Mouse (Mus musculus) lung, embryonic 16.5 days (tissue): ENCODE results near the gene Edn2. TPM values are rescaled to one million over a fixed set of nuclear protein-coding genes. Genes with fewer than 3 reads are reported as not detected.

Source experiments
- ATAC-seq: fragments of 200-750 bp; cut with Nextera tagmentation; 2 replicates; pipeline ENCODE4 v1.8.0; 2017; ENCODE audit warnings: low read depth, mild to moderate bottlenecking, moderate library complexity
- H3K27ac ChIP-seq: fragments of 300-500 bp; sonication (generic); 2 replicates; pipeline ENCODE4 v1.5.1; 2014; ENCODE audit warnings: mild to moderate bottlenecking, control low read depth, low read length
- H3K27me3 ChIP-seq: fragments of 300-500 bp; sonication (generic); 2 replicates; pipeline ENCODE4 v1.6.1; 2014; ENCODE audit warnings: low read depth, low read length, mixed read lengths; ENCODE audit not compliant: control insufficient read depth, insufficient read depth
- H3K36me3 ChIP-seq: fragments of 300-500 bp; sonication (generic); 2 replicates; pipeline ENCODE4 v1.6.1; 2014; ENCODE audit warnings: low read length; ENCODE audit not compliant: control insufficient read depth, insufficient read depth
- H3K4me1 ChIP-seq: fragments of 300-500 bp; sonication (generic); replicated peaks from 2 replicates; pipeline ENCODE4 v1.6.1; 2014; ENCODE audit warnings: low read length, mixed read lengths; ENCODE audit not compliant: control insufficient read depth, insufficient read depth
- H3K4me2 ChIP-seq: fragments of 300-500 bp; sonication (generic); 2 replicates; pipeline ENCODE4 v1.6.1; 2014; ENCODE audit warnings: low read depth, low read length, control low read depth
- H3K4me3 ChIP-seq: fragments of 300-500 bp; sonication (generic); 2 replicates; pipeline ENCODE4 v1.5.1; 2014; ENCODE audit warnings: mild to moderate bottlenecking, low read length, control low read depth
- H3K9ac ChIP-seq: fragments of 300-500 bp; sonication (generic); 2 replicates; pipeline ENCODE4 v1.6.1; 2014; ENCODE audit warnings: low read length, control low read depth
- H3K9me3 ChIP-seq: fragments of 300-500 bp; sonication (generic); 2 replicates; pipeline ENCODE4 v1.6.1; 2016; ENCODE audit warnings: low read length; ENCODE audit not compliant: control insufficient read depth
- WGBS: fragments of 180-500 bp; shearing (Covaris S2); extraction: QIAGEN DNeasy Blood & Tissue Kit; methylation state at CpG from one replicate; pipeline ENCODE4 v1.1.7; 2014; 5-methylcytosine and 5-hydroxymethylcytosine counted together
- polyA plus RNA-seq: library from polyadenylated mRNA; unstranded; fragments of >200 nt; fragmentation: Nextera tagmentation; extraction: Ambion mirVana; gene quantifications from 2 replicates; pipeline ENCODE4 v1.2.1, GENCODE M21; 2015

Edn2 gene
- 0.74 and 0.85 TPM in 2 replicates for polyA plus RNA-seq

DNA sequence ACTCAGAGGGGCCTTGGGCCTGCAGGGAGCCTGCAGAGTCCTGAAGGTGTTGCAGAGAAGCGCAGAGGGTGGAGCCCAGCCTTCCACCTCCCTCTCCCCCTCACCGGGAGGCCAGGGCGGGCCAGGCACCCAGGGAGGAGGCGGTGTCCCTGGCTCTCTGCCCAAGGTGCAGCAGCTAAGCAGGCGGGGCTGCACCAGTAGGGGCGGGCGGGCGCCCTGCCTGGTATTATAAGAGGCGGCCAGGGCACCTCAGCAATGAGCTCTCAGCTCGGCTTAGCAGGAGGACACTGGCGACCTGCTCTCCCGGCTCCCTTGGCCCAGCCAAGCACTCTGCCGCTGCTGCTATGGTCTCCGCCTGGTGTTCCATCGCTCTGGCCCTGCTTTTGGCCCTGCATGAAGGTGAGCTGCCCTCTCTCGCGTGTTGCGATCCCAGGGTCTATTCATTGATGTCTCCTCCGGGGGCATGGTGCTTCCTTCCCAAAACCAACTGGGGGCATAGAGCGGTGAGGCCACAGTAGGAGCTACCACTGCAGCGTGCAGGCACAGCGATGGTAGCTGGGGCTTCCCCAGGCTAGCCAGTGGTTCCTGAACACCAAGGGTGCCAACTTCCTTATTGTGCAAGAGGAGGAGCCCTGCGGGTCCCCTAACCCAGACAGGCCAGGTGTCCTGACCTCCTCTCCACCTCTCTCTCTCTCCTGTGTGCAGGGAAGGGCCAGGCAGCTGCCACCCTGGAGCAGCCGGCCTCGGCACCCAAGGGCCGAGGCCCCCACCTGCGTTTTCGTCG lies at the start of gene Edn2:
Gene Edn2, plus strand, starts transcription at position 41 of the 784 bp plus-strand sequence.
- Histone ChIP-seq H3K4me2 (peak within 1 kb of the TSS; percentile 30), H3K4me3 (no peak within 1 kb of the TSS), H3K27me3 (no peaks in the 10 kb centered on the region), H3K9me3 (no peaks in the 10 kb centered on the region), H3K9ac (0 out of 2 replicates have a peak within 1 kb of the TSS, but pooled peaks have one; percentile 16), H3K27ac (peak within 1 kb of the TSS; percentile 42; the same call in 1 of the 2 replicates), H3K36me3 (no peaks in the 10 kb centered on the region), H3K4me1 (peaks cover 24% of the 10 kb centered on the region)
- ATAC-seq, result peak; percentile 89
- 34% methylated on average over 28 of the region's 29 CpGs for WGBS

DNA sequence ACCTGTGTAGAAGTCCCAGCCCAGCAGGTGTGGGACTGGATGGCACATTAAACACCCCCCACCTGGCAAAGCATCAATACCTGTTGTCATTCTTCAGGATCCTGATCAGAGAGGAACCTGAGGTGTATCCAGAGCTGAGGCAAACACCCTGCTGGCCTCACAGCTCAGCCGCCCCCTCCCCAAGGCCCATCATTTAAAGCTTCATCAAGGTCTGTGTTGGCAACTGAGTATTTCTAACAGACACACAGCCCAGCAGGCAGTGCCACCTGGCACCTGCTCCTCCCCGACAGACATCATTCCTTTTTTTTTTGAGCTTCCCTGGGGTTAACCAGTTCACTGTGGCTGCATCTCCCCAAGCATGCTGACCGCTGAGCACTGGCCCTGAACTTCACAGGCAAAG lies 45.5 kb upstream of the Edn2 start:
- Histone ChIP-seq H3K27ac (no peak overlapping the region), H3K4me3 (no peak overlapping the region), H3K9ac (no peak overlapping the region), H3K4me1 (no peaks in the 10 kb centered on the region), H3K27me3 (no peaks in the 10 kb centered on the region), H3K9me3 (no peaks in the 10 kb centered on the region; the same call in 1 of the 2 replicates), H3K36me3 (no peaks in the 10 kb centered on the region), H3K4me2 (no peak overlapping the region)
- 74% methylated on average over 3 of the region's 3 CpGs for WGBS
- no peak for ATAC-seq

DNA sequence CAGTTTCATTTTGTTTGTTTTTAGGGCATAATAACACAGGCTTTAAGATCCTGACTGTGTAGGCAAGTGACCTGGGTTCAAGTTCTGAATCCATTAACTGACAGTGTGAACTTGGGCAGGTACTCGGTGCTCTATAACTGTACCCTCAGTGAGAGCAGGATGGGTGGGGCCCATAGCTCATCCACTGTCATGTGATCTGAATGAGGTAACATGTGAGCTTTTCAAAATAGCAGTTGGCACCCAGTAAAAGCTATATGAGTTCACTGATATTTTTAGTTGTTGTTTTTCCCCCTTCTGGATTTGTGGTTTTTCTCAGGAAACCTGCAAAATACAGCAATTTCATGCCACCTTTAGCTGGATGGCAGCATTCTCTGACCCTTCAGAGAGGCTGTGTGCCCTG lies 44.7 kb upstream of the Edn2 start:
- Histone ChIP-seq H3K27ac (no peak overlapping the region), H3K27me3 (no peaks in the 10 kb centered on the region), H3K4me1 (no peaks in the 10 kb centered on the region), H3K36me3 (no peaks in the 10 kb centered on the region), H3K4me3 (no peak overlapping the region), H3K4me2 (no peak overlapping the region), H3K9me3 (no peaks in the 10 kb centered on the region; the same call in 1 of the 2 replicates), H3K9ac (no peak overlapping the region)
- no peak for ATAC-seq
- 76% methylated on average over 1 of the region's 1 CpGs for WGBS

DNA sequence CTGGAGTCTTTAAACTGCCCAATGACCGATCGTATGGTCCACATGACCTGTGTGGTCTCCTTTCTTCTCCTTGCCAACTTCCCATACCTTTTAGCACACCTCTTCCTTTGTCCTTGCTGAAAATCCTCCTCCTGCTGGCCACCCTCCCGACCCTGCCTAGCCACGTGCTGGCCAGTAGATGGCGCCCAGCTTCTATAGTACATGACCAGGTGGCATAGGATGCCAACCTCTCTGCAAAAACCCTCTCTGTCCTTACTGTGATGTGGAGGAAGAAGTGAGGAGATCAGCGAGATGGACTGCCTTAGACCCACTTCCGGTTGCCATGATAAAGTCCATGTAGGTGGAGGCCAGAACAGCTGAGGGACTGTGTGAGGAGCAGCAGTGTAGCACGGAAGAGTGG lies 40.7 kb upstream of the Edn2 start:
- no peak overlapping the region for H3K4me3 ChIP-seq
- no peaks in the 10 kb centered on the region; the same call in 1 of the 2 replicates for H3K9me3 ChIP-seq
- no peaks in the 10 kb centered on the region for H3K27me3 ChIP-seq
- no peaks in the 10 kb centered on the region for H3K36me3 ChIP-seq
- peak; percentile 45; the same call in 1 of the 2 replicates for ATAC-seq
- no peak overlapping the region for H3K4me2 ChIP-seq
- 29% methylated on average over 8 of the region's 8 CpGs for WGBS
- H3K4me1 ChIP-seq, result no peaks in the 10 kb centered on the region
- H3K9ac ChIP-seq, result no peak overlapping the region
- no peak overlapping the region for H3K27ac ChIP-seq

DNA sequence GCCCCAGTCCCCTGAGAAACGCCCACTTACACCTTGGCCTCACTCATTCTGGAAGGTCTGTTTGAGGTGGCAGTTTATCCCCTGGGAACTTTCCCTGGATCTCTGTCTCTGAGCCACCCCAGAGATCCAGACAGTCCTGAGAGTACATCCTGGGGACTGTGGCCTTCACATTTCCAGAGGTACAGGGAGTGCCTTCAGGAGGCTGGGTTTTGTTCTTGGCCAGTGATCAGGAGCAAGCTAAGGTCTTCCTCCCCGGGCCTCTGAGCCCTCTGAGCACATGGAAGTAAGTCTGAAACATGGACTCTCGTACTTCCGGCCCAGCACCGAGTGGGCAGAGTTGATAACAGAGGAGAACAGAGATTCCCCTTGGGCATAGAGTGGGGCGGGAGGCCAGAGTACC lies 36.4 kb upstream of the Edn2 start:
- Histone ChIP-seq H3K36me3 (no peaks in the 10 kb centered on the region), H3K9me3 (no peaks in the 10 kb centered on the region), H3K27ac (no peak overlapping the region), H3K27me3 (no peaks in the 10 kb centered on the region), H3K4me1 (peaks cover 4% of the 10 kb centered on the region; the same call in 1 of the 2 replicates), H3K4me3 (no peak overlapping the region), H3K4me2 (no peak overlapping the region), H3K9ac (no peak overlapping the region)
- ATAC-seq, result no peak
- 73% methylated on average over 6 of the region's 6 CpGs for WGBS

DNA sequence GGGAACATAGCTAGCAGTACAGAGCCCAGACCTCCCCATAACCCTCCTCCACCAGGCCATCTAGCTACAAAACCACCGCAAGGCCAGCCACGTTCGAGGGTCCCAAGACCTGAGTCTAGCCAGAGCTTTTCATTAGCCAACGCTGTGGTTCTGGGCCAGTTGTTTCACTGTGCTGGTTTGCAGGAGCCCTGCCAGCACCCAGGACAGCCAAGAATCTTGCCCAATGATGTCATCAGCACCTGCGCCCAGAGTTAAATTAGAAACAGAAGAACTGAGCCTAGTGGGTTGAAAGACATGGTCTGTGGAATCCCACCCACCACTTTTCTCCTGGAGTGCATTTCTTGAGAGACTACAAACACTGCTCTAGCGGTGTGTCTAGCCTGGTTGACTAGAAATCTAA lies 35.0 kb upstream of the Edn2 start:
- H3K27ac ChIP-seq, result no peak overlapping the region
- H3K27me3 ChIP-seq, result no peaks in the 10 kb centered on the region
- no peak overlapping the region for H3K4me2 ChIP-seq
- ATAC-seq, result no peak
- no peak overlapping the region for H3K9ac ChIP-seq
- no peaks in the 10 kb centered on the region for H3K9me3 ChIP-seq
- peaks cover 6% of the 10 kb centered on the region for H3K4me1 ChIP-seq
- WGBS, result 82% methylated on average over 6 of the region's 6 CpGs
- no peak overlapping the region for H3K4me3 ChIP-seq
- H3K36me3 ChIP-seq, result no peaks in the 10 kb centered on the region

DNA sequence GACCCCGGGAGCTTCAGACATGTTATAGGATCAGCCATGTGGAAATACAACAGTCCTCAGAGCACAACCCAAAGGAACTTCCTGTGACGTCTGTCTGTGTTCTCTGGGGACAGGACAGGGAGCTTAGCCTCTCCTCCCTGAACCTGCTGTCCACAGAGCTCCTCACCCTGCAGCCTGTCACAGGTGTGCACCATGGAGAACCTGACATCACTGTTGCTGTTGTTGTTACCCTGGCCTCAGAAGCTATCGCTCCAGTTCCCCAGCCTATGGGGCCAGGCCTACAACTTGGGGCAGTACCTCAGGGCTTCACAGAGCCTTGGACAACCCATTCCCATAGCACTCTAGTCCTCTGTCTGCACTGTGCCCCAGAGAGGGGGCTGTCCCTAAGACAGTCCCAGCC lies 33.7 kb upstream of the Edn2 start:
- WGBS, result 85% methylated on average over 3 of the region's 3 CpGs
- Histone ChIP-seq H3K4me2 (no peak overlapping the region), H3K4me3 (no peak overlapping the region), H3K36me3 (no peaks in the 10 kb centered on the region), H3K27ac (no peak overlapping the region), H3K4me1 (peaks cover 17% of the 10 kb centered on the region), H3K27me3 (no peaks in the 10 kb centered on the region), H3K9me3 (no peaks in the 10 kb centered on the region), H3K9ac (no peak overlapping the region)
- ATAC-seq, result no peak

DNA sequence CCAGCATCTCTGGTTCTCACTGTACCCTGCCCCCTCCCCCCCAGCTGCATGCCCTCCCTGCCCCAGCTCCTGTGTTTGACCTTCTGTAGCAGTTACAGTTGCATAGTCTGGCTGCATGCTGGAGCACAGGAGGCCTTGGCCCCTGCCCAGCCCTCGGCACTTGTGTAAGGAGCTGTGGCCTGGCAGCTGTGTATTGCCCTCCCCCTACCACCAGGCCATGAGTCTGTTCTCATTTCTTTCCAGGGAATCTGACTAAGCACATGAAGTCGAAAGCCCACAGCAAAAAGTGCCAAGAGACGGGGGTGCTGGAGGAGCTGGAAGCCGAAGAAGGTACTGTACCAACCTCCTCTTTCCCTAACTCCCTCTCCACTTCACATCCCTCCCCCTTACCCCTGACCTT lies 33.0 kb upstream of the Edn2 start:
- no peak overlapping the region for H3K4me2 ChIP-seq
- H3K4me1 ChIP-seq, result peaks cover 17% of the 10 kb centered on the region
- WGBS, result 63% methylated on average over 4 of the region's 4 CpGs
- H3K9ac ChIP-seq, result no peak overlapping the region
- ATAC-seq, result 0 out of 2 replicates have a peak, but pooled peaks have one; percentile 37
- no peaks in the 10 kb centered on the region for H3K36me3 ChIP-seq
- H3K9me3 ChIP-seq, result no peaks in the 10 kb centered on the region
- no peak overlapping the region for H3K4me3 ChIP-seq
- no peak overlapping the region for H3K27ac ChIP-seq
- H3K27me3 ChIP-seq, result no peaks in the 10 kb centered on the region

DNA sequence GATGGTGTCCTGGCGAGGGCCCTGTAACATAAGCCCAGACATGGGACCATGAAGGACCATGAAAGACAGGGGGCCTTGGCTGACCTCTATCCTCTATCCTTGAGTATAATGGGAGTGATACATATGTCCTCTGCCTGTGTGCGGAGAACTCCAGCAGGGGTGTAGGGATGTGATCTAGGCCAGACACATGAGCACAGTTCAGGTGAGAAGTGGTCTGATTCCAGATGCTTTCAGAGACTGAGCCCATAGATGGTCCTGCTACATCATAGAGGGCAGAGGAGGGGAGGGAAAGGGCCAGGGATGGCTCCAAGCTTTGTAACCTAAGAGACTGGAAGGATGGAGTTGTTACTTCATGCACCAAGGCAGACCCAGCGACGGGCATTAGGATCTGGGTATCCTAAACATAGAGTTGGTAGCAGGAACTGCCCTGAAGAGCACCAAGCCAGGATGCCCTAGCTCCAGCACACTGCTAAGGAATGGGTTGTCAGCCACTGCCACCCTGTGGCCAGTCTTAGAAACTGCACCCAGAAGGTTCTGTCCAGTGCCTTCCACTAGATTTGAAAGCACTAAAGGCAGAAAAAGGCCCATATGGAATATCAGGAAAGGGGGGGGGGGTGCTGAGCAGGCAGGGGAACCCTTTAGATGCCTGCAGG lies 31.6 kb upstream of the Edn2 start:
- no peak overlapping the region for H3K27ac ChIP-seq
- H3K4me1 ChIP-seq, result peaks cover 17% of the 10 kb centered on the region
- H3K9ac ChIP-seq, result no peak overlapping the region
- H3K27me3 ChIP-seq, result no peaks in the 10 kb centered on the region
- no peak overlapping the region for H3K4me3 ChIP-seq
- 43% methylated on average over 4 of the region's 4 CpGs for WGBS
- no peak overlapping the region for H3K4me2 ChIP-seq
- no peaks in the 10 kb centered on the region for H3K36me3 ChIP-seq
- ATAC-seq, result peak; percentile 39; the same call in 1 of the 2 replicates
- H3K9me3 ChIP-seq, result no peaks in the 10 kb centered on the region
